Mouse (Mus musculus) limb, embryonic 14.5 days (tissue): Measurements from ENCODE around the gene Rgs17. TPM values are rescaled to one million over a fixed set of nuclear protein-coding genes. Genes with fewer than 3 reads are reported as not detected.

ENCODE experiments used
- ATAC-seq: fragments of 200-750 bp; cut with Nextera tagmentation; 2 replicates; pipeline ENCODE4 v1.8.0; 2017; ENCODE audit warnings: low read depth, moderate number of reproducible peaks, moderate TSS enrichment; ENCODE audit not compliant: low FRiP score
- DNase-seq: peaks from one replicate; pipeline ENCODE4 v3.0.0-alpha.2; 2015; ENCODE audit warnings: low spot score
- H3K27ac ChIP-seq: fragments of 300-500 bp; sonication (generic); replicated peaks from 2 replicates; pipeline ENCODE4 v1.5.1; 2014; ENCODE audit warnings: low read depth, mild to moderate bottlenecking, low read length, moderate library complexity, mixed read lengths
- H3K27me3 ChIP-seq: fragments of 300-500 bp; sonication (generic); 2 replicates; pipeline ENCODE4 v1.6.1; 2014; ENCODE audit warnings: low read length, mixed read lengths; ENCODE audit not compliant: control insufficient read depth, insufficient read depth
- H3K36me3 ChIP-seq: fragments of 300-500 bp; sonication (generic); 2 replicates; pipeline ENCODE4 v1.6.1; 2014; ENCODE audit warnings: mild to moderate bottlenecking, low read length, moderate library complexity, mixed read lengths; ENCODE audit not compliant: control insufficient read depth, insufficient read depth
- H3K4me1 ChIP-seq: fragments of 300-500 bp; sonication (generic); 2 replicates; pipeline ENCODE4 v1.6.1; 2014; ENCODE audit warnings: antibody characterized with exemption, low read length, mixed read lengths; ENCODE audit not compliant: control insufficient read depth, insufficient read depth
- H3K4me2 ChIP-seq: fragments of 300-500 bp; sonication (generic); replicated peaks from 2 replicates; pipeline ENCODE4 v1.6.1; 2014; ENCODE audit warnings: low read depth, mild to moderate bottlenecking, low read length, moderate library complexity; ENCODE audit not compliant: severe bottlenecking
- H3K4me3 ChIP-seq: fragments of 300-500 bp; sonication (generic); replicated peaks from 2 replicates; pipeline ENCODE4 v1.5.1; 2014; ENCODE audit warnings: low read length
- H3K9ac ChIP-seq: fragments of 300-500 bp; sonication (generic); 2 replicates; pipeline ENCODE4 v1.6.1; 2014; ENCODE audit warnings: mild to moderate bottlenecking, low read depth, low read length, moderate library complexity; ENCODE audit not compliant: severe bottlenecking
- H3K9me3 ChIP-seq: fragments of 300-500 bp; sonication (generic); 2 replicates; pipeline ENCODE4 v1.6.1; 2016; ENCODE audit warnings: low read length; ENCODE audit not compliant: control insufficient read depth
- POLR2A ChIP-seq: fragments of 200-500 bp; IDR thresholded peaks from 2 replicates; pipeline ENCODE4 v1.8.0; 2012; ENCODE audit warnings: inconsistent platforms, mild to moderate bottlenecking, moderate library complexity, borderline replicate concordance; ENCODE audit not compliant: insufficient read depth, insufficient read length; ENCODE audit errors: extremely low read depth
- WGBS: fragments of 180-500 bp; shearing (Covaris S2); extraction: QIAGEN DNeasy Blood & Tissue Kit; methylation state at CpG from one replicate; pipeline ENCODE4 v1.1.7; 2014; 5-methylcytosine and 5-hydroxymethylcytosine counted together
- polyA plus RNA-seq, 2 experiments: library from polyadenylated mRNA; depleted of rRNA in 1 of 2; stranded (reverse) in 1 of 2; unstranded in 1 of 2; fragments of >200 nt; fragmentation: Nextera tagmentation in 1 of 2; extraction: Ambion mirVana in 1 of 2; gene quantifications; 2 replicates each; pipeline versions ENCODE4 v1.2.1 to v1.2.3; 2012 to 2014

Gene Rgs17
- polyA plus RNA-seq, 2 experiments = 0.57 to 1.0 TPM

GRCm38 (mm10) chr10:5921771-5922170 is 429 bp downstream of the Rgs17 start:
- ATAC-seq = no peak
- WGBS = 1% methylated on average over 28 of the region's 31 CpGs
- H3K4me1 ChIP-seq = peaks cover 4% of the 10 kb centered on the region; the same call in 1 of the 2 replicates

GRCm38 (mm10) chr10:5921031-5921551 is 1.1 kb downstream of the Rgs17 start:
- Histone ChIP-seq H3K27ac (no peak overlapping the region), H3K36me3 (no peaks in the 10 kb centered on the region), H3K9me3 (no peaks in the 10 kb centered on the region), H3K4me3 (peak overlapping the region; percentile 61), H3K4me2 (peak overlapping the region; percentile 98), H3K27me3 (peaks cover 16% of the 10 kb centered on the region), H3K4me1 (peaks cover 4% of the 10 kb centered on the region; the same call in 1 of the 2 replicates), H3K9ac (0 out of 2 replicates have a peak overlapping the region, but pooled peaks have one; percentile 54)
- DNase-seq = no peak
- no peak for TF ChIP-seq POLR2A
- 2% methylated on average over 12 of the region's 12 CpGs for WGBS
- ATAC-seq = no peak

More at GRCm38 (mm10) chr10:5921771-5922170, 429 bp downstream of the Rgs17 start:
- no peak for TF ChIP-seq POLR2A
- Histone ChIP-seq H3K27me3 (peaks cover 16% of the 10 kb centered on the region), H3K4me2 (peak overlapping the region; percentile 98), H3K4me3 (peak overlapping the region; percentile 61), H3K27ac (no peak overlapping the region), H3K9me3 (no peaks in the 10 kb centered on the region), H3K36me3 (no peaks in the 10 kb centered on the region), H3K9ac (peak overlapping the region; percentile 54)
- DNase-seq = no peak

GRCm38 (mm10) chr10:5904399-5904798 is 17.8 kb downstream of the Rgs17 start:
- DNase-seq = no peak
- 99% methylated on average over 2 of the region's 2 CpGs for WGBS

GRCm38 (mm10) chr10:5901777-5902176 is 20.4 kb downstream of the Rgs17 start:
- ATAC-seq = no peak
- 85% methylated on average over 4 of the region's 4 CpGs for WGBS

More at GRCm38 (mm10) chr10:5904399-5904798, 17.8 kb downstream of the Rgs17 start:
- Histone ChIP-seq H3K36me3 (no peaks in the 10 kb centered on the region), H3K27me3 (no peaks in the 10 kb centered on the region), H3K4me1 (no peaks in the 10 kb centered on the region), H3K27ac (no peak overlapping the region), H3K4me2 (no peak overlapping the region), H3K9me3 (no peaks in the 10 kb centered on the region), H3K4me3 (no peak overlapping the region), H3K9ac (no peak overlapping the region)
- ATAC-seq = no peak
- TF ChIP-seq POLR2A = no peak

GRCm38 (mm10) chr10:5900731-5901130 is 21.5 kb downstream of the Rgs17 start:
- ATAC-seq (no peak), DNase-seq (no peak)
- WGBS = 76% methylated on average over 6 of the region's 6 CpGs
- TF ChIP-seq POLR2A = no peak
- Histone ChIP-seq H3K4me1 (no peaks in the 10 kb centered on the region), H3K4me2 (no peak overlapping the region), H3K36me3 (no peaks in the 10 kb centered on the region), H3K4me3 (no peak overlapping the region), H3K9me3 (no peaks in the 10 kb centered on the region), H3K9ac (no peak overlapping the region), H3K27me3 (no peaks in the 10 kb centered on the region), H3K27ac (no peak overlapping the region)

More at GRCm38 (mm10) chr10:5901777-5902176, 20.4 kb downstream of the Rgs17 start:
- TF ChIP-seq POLR2A = no peak
- Histone ChIP-seq H3K9ac (no peak overlapping the region), H3K27ac (no peak overlapping the region), H3K4me3 (no peak overlapping the region), H3K36me3 (no peaks in the 10 kb centered on the region), H3K9me3 (no peaks in the 10 kb centered on the region), H3K27me3 (no peaks in the 10 kb centered on the region), H3K4me1 (no peaks in the 10 kb centered on the region), H3K4me2 (no peak overlapping the region)
- no peak for DNase-seq

- no peaks in the 10 kb centered on the region for H3K9me3 ChIP-seq
Observed at GRCm38 (mm10) chr10:5877106-5877505, 45.1 kb downstream of the Rgs17 start.

More at GRCm38 (mm10) chr10:5877106-5877505, 45.1 kb downstream of the Rgs17 start:
- DNase-seq (no peak), ATAC-seq (no peak)
- 48% methylated on average over 3 of the region's 3 CpGs for WGBS
- no peak overlapping the region for H3K4me3 ChIP-seq
- H3K4me2 ChIP-seq = no peak overlapping the region
- H3K27ac ChIP-seq = no peak overlapping the region
- no peaks in the 10 kb centered on the region for H3K27me3 ChIP-seq
- TF ChIP-seq POLR2A = no peak
- H3K4me1 ChIP-seq = no peaks in the 10 kb centered on the region
- no peak overlapping the region for H3K9ac ChIP-seq
- no peaks in the 10 kb centered on the region for H3K36me3 ChIP-seq
